Mouse (Mus musculus) adrenal gland, adult 2 months (tissue): Measurements from ENCODE around the gene Iqca. TPM values are rescaled to one million over a fixed set of nuclear protein-coding genes. Genes with fewer than 3 reads are reported as not detected.

Experiments used
- DNase-seq: peaks from one replicate; pipeline ENCODE4 v3.0.0; 2021
- polyA plus RNA-seq: library from polyadenylated mRNA; depleted of rRNA; stranded (reverse); fragments of >200 nt; gene quantifications from 2 replicates; pipeline ENCODE4 v1.2.3, GENCODE M21; 2012
- total RNA-seq, 2 experiments: library from RNA; stranded (reverse); gene quantifications; 2 replicates each; pipeline ENCODE4 v1.2.3; 2021

The Iqca gene
- total and polyA plus RNA-seq, 3 experiments = not detected

DNA sequence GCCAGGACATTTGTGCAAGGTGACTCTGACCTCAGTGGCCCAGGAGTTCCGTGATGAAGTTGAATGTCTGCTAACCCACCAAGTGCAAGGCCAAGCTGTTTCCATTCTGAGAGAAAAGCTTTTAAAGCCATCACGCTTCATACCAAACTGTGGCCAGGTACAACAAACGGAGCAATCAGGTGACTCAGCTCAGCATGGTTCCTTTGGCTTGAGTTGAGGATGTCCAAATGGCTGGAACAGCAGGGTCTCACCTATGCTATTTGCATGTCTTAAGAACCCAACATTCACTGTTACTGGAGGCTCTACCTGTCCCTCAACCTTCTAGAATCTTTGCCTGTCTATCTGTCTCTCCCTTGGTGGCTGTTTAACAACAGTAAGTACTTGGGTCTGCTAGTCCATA is 93.1 kb downstream of the Iqca start:
- DNase-seq = no peak

DNA sequence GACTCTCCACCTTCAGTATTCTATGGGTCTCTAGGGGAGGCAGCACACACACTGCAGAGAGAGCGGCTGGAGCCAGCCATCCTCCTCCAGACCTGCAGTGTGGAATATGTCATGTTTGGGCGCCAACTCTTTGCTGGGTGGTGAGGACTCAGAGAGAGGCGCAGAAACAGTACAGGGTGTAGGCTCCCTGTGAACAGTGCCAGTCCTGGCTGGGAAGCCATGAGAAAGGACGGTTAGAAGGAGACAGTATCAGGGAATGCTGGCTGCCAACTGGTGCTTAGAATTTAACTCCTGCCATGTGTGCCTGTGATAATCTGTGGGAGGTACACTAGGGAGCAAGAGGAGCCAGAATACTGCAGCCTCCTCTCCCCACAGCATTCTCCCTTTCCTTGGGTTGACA is 98.2 kb downstream of the Iqca start:
- DNase-seq = no peak

DNA sequence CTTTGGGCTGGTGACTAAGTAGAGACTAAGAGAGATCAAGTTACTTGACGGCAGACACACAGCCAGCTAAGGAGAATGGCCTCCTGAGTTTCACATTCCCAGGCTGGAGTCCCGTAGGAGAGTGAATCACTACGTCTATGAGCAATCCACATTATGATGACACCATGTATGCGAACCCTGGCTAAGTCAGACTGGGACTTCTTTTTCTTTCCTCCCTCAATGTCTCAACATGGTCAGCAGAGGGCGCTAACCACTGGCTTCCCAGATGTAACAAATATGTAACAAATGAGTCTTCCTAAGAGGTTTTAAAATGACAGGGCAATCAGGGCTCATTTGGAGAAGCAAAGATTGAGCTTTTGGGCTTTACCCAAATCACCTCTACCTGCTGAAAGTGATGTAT is 101.9 kb downstream of the Iqca start:
- DNase-seq = peak; percentile 70

DNA sequence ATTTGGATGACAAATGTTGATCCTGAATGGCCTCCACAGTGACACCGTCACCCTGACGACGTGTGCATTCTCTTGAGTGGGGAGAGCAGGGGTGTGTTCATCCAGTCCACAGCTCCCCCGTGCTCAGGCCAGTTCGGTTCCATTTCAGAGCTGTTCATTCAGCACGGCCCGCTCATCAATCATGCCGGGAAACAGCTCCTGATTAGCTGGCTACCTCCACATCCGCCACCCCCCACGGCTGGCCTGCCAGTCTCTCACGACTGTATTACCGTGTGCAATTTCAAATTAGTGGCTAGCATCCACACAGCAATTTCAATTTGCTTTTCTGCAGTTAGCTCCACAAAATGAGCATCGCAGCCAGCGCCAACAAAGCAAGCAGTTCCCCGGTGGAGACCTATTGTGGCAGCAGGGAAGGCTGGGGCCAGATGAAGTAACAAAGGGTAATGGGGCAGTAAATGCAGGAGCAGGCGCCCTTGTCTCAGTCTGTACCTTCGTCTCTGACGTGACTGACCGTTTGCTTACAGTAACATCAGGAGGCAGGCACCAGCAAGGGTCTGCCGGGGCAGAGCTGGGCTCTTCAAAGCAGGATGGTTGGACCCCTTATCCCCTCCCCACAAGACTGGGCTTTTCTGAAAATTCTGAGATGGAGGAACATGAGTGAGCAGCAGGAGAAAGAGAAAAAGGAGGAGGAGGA is 103.0 kb downstream of the Iqca start:
- no peak for DNase-seq

DNA sequence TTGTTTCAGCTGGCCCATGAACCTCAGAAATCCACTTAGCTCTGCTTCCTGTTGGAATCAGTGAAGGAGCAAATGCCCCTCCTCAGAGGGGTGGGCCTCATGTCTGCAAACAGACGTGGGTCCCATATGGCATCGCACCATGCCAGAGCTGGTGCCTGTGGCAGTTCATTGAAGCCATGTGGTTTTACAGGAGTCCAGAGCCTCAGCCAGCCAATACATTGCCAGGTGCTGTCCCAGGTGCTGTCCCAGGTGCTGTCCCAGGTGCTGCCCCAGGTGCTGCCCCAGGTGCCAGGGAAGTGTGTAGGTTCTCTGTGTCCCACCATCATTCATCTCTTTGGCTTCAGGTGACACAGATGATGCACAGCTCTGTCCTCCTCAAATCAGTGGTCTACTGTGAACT is 124.9 kb downstream of the Iqca start:
- DNase-seq = no peak

DNA sequence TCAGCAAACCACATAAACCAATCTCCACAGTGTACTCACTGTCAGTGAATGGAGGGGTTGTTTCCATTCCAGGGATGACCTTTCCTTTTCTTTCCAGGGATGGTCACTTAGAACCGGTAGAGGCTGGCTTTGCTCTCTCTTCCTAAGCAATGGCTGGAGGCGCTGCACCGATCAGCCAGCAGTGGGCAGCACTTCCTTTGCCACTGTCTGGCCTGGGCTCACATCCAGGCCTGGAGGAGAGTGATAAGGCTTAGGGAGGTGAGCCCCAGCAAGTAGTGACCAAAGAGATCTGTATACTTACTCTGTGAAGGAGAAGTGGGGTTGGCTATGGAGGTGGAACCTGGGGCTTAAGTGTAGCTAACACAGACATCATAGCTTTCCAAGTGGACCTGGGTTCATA is 126.3 kb downstream of the Iqca start:
- DNase-seq = peak; percentile 67

DNA sequence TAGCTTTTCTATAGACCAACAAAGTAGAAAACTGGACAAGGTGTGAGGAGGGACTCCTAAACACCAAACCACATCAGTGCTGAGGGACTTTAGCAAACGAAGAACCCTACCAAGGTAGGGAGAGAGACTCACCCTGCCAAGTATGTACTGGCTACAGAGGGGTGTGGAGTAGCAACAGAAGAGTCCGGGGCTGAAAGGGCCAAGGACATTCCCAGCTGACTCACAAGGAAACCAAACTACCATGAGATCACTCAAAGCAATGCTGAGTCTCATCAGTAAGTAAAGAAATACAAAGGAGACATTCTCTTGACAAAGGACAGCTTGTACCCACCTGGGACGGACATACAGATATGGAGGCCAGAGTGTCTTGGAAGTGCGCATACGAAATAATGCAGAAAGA is 132.9 kb downstream of the Iqca start:
- peak; percentile 79 for DNase-seq

DNA sequence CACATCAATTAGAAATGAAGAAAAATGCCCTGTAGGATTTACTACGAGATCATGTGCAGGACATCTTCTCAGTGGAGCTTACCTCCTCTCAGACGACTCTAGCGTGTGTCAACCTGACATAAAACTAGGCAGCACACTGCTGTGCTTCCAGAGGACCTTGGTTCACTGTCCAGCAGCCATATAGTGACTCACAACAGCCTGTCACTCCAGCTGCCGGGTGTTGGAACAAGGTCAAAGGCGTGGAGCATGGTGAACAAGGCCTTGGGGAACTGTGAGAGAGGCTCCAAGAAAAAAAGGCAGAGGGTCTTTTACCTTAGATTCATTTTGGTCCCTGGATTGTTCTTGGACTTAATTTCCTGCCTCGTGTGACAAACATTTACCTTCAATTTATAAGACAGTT is 135.1 kb downstream of the Iqca start:
- DNase-seq = peak; percentile 90

DNA sequence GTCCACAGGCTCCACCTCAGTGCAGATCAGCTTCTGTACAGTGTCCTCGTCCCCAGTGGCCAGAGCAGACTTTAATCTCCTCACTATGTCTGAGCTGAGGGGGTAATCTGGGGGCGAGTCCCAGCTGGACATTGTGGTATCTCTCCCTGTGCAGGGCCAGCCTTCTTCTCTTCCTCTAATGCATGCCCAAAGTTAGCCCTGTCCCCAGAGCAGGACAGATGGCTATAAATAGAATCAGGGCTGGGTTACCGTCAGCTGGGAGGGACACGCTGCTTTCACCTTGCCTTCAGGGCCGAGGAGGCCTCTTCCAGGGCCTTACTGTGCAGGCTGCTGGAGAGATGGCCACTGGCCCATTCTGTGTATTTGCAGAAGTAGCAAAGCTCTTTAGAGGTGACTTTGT is 138.8 kb downstream of the Iqca start, which contains the start of gene Asb18:
Asb18 (minus strand) TSS at position 221 of the 400 bp plus-strand sequence.
- no peak for DNase-seq

DNA sequence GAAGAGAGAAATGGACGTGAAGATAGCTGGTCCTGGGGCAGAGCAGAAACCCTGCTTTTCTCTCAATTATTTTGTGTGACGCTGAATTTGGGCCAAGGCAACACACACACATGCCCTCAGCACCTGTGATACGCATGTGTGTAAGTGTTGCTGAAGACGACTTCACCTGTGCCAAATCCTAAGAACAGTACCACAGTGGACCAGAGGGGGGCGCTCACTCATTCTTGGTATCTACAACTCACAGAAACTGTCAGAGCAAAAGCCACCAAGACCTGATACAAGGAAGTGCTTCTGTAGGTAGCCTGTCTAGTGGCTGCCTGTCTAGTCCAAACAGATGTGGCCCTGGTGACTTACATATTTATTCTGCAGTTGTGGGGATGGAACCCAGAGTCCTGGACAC is 139.9 kb downstream of the Iqca start:
- DNase-seq = no peak

DNA sequence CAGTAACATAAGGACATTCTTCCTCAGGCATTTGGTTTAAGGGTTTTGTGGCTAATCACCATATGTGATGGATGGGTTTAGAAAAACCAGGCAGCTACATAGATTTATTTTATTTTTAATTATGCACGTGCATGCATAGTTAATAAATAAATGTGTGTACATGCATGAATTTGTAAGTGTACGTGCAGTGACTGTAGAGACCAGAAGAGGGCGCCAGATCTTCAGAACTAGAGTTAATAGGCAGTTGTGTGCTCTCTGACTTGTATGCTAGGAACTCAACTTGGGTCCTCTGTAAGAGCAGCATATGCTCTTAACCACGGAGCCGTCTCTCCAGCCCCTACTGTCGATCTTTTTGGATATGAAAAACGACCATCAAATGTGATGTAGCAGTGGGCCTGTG is 140.4 kb downstream of the Iqca start:
- no peak for DNase-seq

DNA sequence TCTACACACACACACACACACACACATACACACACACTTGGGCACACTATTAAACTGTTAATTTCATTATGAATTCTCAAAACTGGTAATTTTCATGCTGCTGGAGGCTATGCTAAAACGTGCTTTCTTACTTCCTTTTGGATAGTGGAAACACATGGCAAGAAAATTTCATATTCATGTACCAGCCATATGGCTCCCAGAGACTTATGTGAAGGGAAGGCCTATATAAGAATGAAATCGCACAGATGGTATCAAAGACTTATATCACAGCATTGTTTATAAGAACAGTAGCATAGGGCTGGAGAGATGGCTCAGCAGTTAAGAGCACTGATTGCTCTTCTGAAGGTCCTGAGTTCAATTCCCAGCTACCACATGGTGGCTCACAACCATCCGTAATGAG is 141.0 kb downstream of the Iqca start:
- no peak for DNase-seq

DNA sequence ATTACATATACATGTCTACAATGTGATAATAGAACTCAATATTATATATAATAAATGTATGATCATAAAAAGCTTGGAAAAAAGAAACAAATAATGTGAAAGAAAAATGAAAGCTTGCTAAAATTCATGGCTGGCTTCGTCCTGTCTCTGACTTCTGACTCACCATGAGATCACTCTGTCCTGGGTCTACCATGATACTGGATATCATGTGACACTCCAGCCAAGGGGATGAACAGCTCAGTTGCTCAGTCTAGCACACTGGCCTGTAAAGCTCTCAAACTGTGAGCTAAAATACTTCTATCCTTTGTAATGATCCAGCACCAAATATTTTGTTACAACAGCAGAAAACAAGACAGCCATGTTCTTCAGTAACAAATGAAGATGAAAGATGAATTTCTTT is 143.1 kb downstream of the Iqca start:
- DNase-seq = no peak

DNA sequence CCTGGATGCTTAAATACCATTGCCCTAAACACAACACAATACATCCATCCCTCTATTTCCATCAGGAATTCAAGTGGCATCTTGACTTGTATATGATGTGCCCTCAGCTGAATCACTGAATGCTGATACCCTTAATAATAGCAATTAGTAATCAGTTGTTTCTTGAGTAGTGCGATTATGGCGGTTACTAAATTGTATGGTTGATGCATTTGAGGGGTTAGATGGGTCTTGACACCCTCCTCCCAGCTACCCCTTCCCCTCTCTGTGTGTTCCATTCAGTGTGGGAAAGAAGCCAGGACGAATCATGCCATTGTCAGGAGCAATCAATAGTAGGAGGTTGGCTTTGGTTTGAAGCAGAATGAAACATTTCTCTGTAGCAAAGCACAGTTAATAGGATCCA is 144.0 kb downstream of the Iqca start:
- no peak for DNase-seq

DNA sequence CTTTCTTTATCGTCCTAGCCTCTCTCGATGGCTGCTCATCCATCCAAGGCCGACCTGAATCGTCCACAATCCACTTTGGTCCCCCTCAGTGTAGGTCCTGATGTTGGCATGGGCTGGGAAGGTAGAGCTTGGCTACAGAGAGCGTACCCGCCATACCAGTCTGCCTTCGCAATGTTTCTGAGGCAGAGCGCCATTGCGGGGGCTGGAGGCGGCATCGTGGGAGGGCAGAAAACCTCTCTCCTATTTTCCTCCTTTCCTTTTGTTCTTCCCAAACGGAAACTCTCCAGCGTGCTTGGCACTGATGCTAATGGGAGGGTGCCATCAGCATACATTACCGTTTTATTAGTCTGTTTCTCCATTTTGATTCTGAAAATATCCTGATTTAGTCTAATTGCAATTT is 146.5 kb downstream of the Iqca start:
- no peak for DNase-seq

DNA sequence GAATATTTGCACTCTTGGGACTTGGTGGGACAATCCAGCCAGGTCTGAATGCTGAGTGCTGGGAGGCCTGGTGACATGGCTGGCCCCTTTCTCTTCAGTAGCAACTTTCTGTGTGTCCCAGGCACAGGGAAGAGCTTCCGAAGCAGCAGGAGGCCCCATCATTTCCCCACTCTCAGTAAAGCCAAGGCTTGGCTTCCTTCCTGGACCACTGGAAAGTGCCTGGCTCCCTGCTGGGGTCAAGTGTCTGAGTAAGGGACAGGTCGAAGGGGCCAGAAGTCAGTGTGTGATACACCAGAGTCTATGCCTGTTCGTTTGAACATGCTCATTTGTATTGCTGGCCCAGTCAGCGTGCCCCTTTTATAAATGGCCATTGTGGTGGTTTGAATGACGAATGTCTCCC is 152.2 kb downstream of the Iqca start:
- DNase-seq = no peak

DNA sequence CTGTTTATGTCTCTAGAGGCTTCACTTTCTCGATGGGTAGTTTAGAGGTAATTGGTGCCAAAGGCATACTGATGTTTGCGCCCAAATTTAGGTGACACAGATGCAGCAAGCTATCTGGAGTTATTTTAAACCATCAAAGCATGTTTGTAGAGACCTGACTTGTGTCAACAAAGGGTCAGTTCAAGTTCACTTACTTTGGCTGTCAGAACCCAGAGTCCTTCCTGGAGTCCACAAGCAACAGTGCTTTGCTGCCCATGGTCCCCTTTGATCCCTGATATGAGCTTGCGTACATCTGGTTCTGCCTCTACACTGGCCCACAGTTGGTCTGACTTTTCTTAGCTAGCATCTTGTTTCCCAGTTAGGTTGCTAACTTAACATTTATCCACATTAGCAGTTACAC is 153.3 kb downstream of the Iqca start:
- DNase-seq = no peak

DNA sequence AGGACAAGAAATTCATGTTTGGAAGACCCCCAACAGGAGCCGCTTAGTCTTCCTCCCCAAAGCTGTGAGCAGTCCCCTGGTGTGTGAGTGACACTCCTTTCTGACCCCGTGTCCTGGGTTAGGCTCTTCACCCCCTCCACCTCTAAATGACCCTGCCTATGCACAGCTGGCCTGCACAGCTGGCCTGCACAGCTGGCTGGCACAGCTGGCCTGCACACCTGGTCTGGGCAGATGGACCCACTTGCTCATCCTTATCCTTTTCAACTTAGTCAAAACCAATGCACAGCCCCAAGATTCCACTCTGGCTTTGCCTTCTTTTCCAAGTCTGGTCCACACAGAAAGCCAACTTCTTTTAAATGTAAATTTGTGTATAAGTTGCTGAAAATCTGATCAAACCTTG is 154.5 kb downstream of the Iqca start:
- DNase-seq = no peak

DNA sequence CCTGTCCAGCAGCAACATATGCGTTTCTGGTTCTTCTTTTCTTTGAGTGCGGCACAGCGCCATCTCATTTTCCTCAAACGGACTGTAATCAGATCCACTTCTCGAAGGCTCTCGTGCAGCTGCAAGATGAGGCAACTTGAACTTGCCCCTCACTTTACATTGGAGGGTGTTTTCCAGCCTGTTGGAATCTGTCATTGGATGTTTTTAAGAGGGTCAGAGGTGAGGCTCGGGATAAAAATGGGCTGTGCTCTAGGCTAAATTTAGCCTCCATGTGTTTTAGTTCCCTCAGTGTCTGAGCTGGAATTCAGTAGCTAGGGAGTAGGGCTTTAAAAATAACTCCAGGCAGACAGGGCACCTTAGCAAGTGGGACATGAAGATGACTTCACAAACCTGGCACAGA is 155.1 kb downstream of the Iqca start:
- no peak for DNase-seq

DNA sequence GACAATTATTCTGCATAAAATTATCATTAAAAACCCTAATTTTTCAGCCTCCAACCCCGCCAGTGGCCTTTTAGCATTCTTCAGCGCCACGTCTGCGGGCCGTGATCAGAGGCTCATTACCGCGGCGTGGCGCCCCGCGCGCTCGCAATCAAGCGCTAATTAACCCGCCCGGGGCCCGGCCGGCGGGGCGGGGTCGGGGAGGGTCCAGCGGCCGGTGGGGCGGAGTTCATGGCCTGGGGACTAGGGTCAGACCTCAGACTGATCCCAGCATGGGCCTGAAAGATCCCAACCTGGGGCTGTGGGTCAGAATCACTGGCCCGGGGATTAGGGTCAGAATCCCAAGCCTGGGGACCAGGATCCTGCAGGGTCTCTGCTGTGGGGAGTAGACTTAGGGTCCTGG is 160.9 kb downstream of the Iqca start:
- no peak for DNase-seq
